Mouse (Mus musculus): Measurements from ENCODE around the gene Mrpl48.

Mrpl48 gene

GRCm38 (mm10) chr7:100535831-100536230 is 72.3 kb downstream of the Mrpl48 start:
- CTCF ChIA-PET = interaction anchor here (0.5 to 0.6 kb wide), 2 partner anchors 8 to 66 kb away, joined by 3 read pairs; no protein-coding TSS in a partner anchor

GRCm38 (mm10) chr7:100534216-100534615 is 73.9 kb downstream of the Mrpl48 start:
- CTCF ChIA-PET = interaction anchor here (0.7 kb wide), 1 partner anchor 290 kb away, joined by 12 read pairs; no protein-coding TSS in a partner anchor

- CTCF ChIA-PET = interaction anchor here (0.7 kb wide), 1 partner anchor 291 kb away, joined by 12 read pairs; no protein-coding TSS in a partner anchor
Measured at GRCm38 (mm10) chr7:100533503-100533902, 74.6 kb downstream of the Mrpl48 start.

- CTCF ChIA-PET = no interaction called here
Measured at GRCm38 (mm10) chr7:100530766-100531165, 77.3 kb downstream of the Mrpl48 start.

- CTCF ChIA-PET = no interaction called here
Measured at GRCm38 (mm10) chr7:100524669-100525068, 83.4 kb downstream of the Mrpl48 start.

- CTCF ChIA-PET = interaction anchor here (0.9 kb wide), 1 partner anchor 33 kb away, joined by 4 read pairs; no protein-coding TSS in a partner anchor
Measured at GRCm38 (mm10) chr7:100522222-100522621, 85.9 kb downstream of the Mrpl48 start.

- CTCF ChIA-PET = interaction anchor here (1.7 kb wide), 1 partner anchor 143 kb away, joined by 4 read pairs; no protein-coding TSS in a partner anchor
Measured at GRCm38 (mm10) chr7:100520663-100521285, 87.3 kb downstream of the Mrpl48 start.

- CTCF ChIA-PET = interaction anchor here (1.7 kb wide), 1 partner anchor 143 kb away, joined by 4 read pairs; no protein-coding TSS in a partner anchor
Measured at GRCm38 (mm10) chr7:100520204-100520603, 87.9 kb downstream of the Mrpl48 start.

- CTCF ChIA-PET = no interaction called here
Measured at GRCm38 (mm10) chr7:100514573-100514972, 93.5 kb downstream of the Mrpl48 start, which contains the start of gene Dnajb13. Gene Dnajb13 (minus strand): TSS chr7:100514960.

- CTCF ChIA-PET = interaction anchor here (0.5 kb wide), 1 partner anchor 65 kb away, joined by 8 read pairs; no protein-coding TSS in a partner anchor
Measured at GRCm38 (mm10) chr7:100511602-100512001, 96.5 kb downstream of the Mrpl48 start.

GRCm38 (mm10) chr7:100508670-100509069 is 99.4 kb downstream of the Mrpl48 start:
- CTCF ChIA-PET = interaction anchor here (0.7 to 1.0 kb wide), 2 partner anchors 8 to 92 kb away, joined by 3 to 8 read pairs; no protein-coding TSS in a partner anchor

GRCm38 (mm10) chr7:100506494-100506893 is 101.6 kb downstream of the Mrpl48 start:
- CTCF ChIA-PET = interaction anchor here (0.6 kb wide), 2 partner anchors 160 to 1220 kb away, joined by 3 read pairs; no protein-coding TSS in a partner anchor

GRCm38 (mm10) chr7:100504740-100505487 is 103.2 kb downstream of the Mrpl48 start:
- CTCF ChIA-PET = interaction anchor here (0.6 to 0.7 kb wide), 4 partner anchors 74 to 1679 kb away, joined by 3 to 7 read pairs (median 3); no protein-coding TSS in a partner anchor

GRCm38 (mm10) chr7:100503076-100503475 is 105.0 kb downstream of the Mrpl48 start:
- CTCF ChIA-PET = no interaction called here

GRCm38 (mm10) chr7:100502374-100502922 is 105.7 kb downstream of the Mrpl48 start:
- CTCF ChIA-PET = interaction anchor here (0.6 kb wide), 1 partner anchor 848 kb away, joined by 8 read pairs; no protein-coding TSS in a partner anchor

GRCm38 (mm10) chr7:100501844-100502373 is 106.2 kb downstream of the Mrpl48 start:
- CTCF ChIA-PET = interaction anchor here (0.6 kb wide), 1 partner anchor 849 kb away, joined by 8 read pairs; no protein-coding TSS in a partner anchor

GRCm38 (mm10) chr7:100501027-100501843 is 106.9 kb downstream of the Mrpl48 start:
- CTCF ChIA-PET = no interaction called here

GRCm38 (mm10) chr7:100500276-100500977 is 107.7 kb downstream of the Mrpl48 start:
- CTCF ChIA-PET = interaction anchor here (0.6 kb wide), 1 partner anchor 9 kb away, joined by 3 read pairs; no protein-coding TSS in a partner anchor

- CTCF ChIA-PET = no interaction called here
Measured at GRCm38 (mm10) chr7:100499465-100499864, 108.6 kb downstream of the Mrpl48 start.

GRCm38 (mm10) chr7:100497982-100498381 is 110.1 kb downstream of the Mrpl48 start:
- CTCF ChIA-PET = interaction anchor here (0.5 kb wide), 1 partner anchor 30 kb away, joined by 3 read pairs; no protein-coding TSS in a partner anchor
